Mouse (Mus musculus) limb, embryonic 14.5 days (tissue): Measurements from ENCODE around the gene Rps28. TPM values are rescaled to one million over a fixed set of nuclear protein-coding genes. Genes with fewer than 3 reads are reported as not detected.
"Not testable (repeated sequence)": the region's sequence is repeated elsewhere in the genome, so short reads cannot be mapped to it uniquely, and the experiment has no call there.

Experiments used
- ATAC-seq: fragments of 200-750 bp; cut with Nextera tagmentation; 2 replicates; pipeline ENCODE4 v1.8.0; 2017; ENCODE audit warnings: low read depth, moderate number of reproducible peaks, moderate TSS enrichment; ENCODE audit not compliant: low FRiP score
- DNase-seq: peaks from one replicate; pipeline ENCODE4 v3.0.0-alpha.2; 2015; ENCODE audit warnings: low spot score
- H3K27ac ChIP-seq: fragments of 300-500 bp; sonication (generic); replicated peaks from 2 replicates; pipeline ENCODE4 v1.5.1; 2014; ENCODE audit warnings: low read depth, mild to moderate bottlenecking, low read length, moderate library complexity, mixed read lengths
- H3K27me3 ChIP-seq: fragments of 300-500 bp; sonication (generic); 2 replicates; pipeline ENCODE4 v1.6.1; 2014; ENCODE audit warnings: low read length, mixed read lengths; ENCODE audit not compliant: control insufficient read depth, insufficient read depth
- H3K36me3 ChIP-seq: fragments of 300-500 bp; sonication (generic); 2 replicates; pipeline ENCODE4 v1.6.1; 2014; ENCODE audit warnings: mild to moderate bottlenecking, low read length, moderate library complexity, mixed read lengths; ENCODE audit not compliant: control insufficient read depth, insufficient read depth
- H3K4me1 ChIP-seq: fragments of 300-500 bp; sonication (generic); 2 replicates; pipeline ENCODE4 v1.6.1; 2014; ENCODE audit warnings: antibody characterized with exemption, low read length, mixed read lengths; ENCODE audit not compliant: control insufficient read depth, insufficient read depth
- H3K4me2 ChIP-seq: fragments of 300-500 bp; sonication (generic); replicated peaks from 2 replicates; pipeline ENCODE4 v1.6.1; 2014; ENCODE audit warnings: low read depth, mild to moderate bottlenecking, low read length, moderate library complexity; ENCODE audit not compliant: severe bottlenecking
- H3K4me3 ChIP-seq: fragments of 300-500 bp; sonication (generic); replicated peaks from 2 replicates; pipeline ENCODE4 v1.5.1; 2014; ENCODE audit warnings: low read length
- H3K9ac ChIP-seq: fragments of 300-500 bp; sonication (generic); 2 replicates; pipeline ENCODE4 v1.6.1; 2014; ENCODE audit warnings: mild to moderate bottlenecking, low read depth, low read length, moderate library complexity; ENCODE audit not compliant: severe bottlenecking
- H3K9me3 ChIP-seq: fragments of 300-500 bp; sonication (generic); 2 replicates; pipeline ENCODE4 v1.6.1; 2016; ENCODE audit warnings: low read length; ENCODE audit not compliant: control insufficient read depth
- POLR2A ChIP-seq: fragments of 200-500 bp; IDR thresholded peaks from 2 replicates; pipeline ENCODE4 v1.8.0; 2012; ENCODE audit warnings: inconsistent platforms, mild to moderate bottlenecking, moderate library complexity, borderline replicate concordance; ENCODE audit not compliant: insufficient read depth, insufficient read length; ENCODE audit errors: extremely low read depth
- WGBS: fragments of 180-500 bp; shearing (Covaris S2); extraction: QIAGEN DNeasy Blood & Tissue Kit; methylation state at CpG from one replicate; pipeline ENCODE4 v1.1.7; 2014; 5-methylcytosine and 5-hydroxymethylcytosine counted together
- polyA plus RNA-seq, 2 experiments: library from polyadenylated mRNA; depleted of rRNA in 1 of 2; stranded (reverse) in 1 of 2; unstranded in 1 of 2; fragments of >200 nt; fragmentation: Nextera tagmentation in 1 of 2; extraction: Ambion mirVana in 1 of 2; gene quantifications; 2 replicates each; pipeline versions ENCODE4 v1.2.1 to v1.2.3; 2012 to 2014

Gene Rps28
- polyA plus RNA-seq, 2 experiments: 1,319 to 1,488 TPM

DNA sequence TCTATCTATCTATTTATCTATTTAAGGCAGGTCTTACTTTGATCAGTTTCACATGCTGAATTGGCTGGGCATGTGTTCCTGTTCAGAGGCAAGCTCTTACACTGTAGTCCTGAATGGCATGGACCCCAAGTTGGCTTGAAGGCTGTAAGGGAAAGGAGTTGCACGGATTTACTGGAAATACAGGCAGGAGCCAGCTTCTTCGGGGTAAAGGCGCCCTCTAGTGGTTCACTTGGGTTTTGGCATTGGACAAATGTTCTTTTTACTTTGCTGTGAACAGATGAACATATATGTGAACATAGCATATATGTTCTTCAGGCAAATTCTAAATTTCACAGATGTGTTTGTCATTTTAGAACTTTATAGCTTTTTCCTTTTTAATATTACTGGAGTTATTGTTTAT is 2.5 kb upstream of the Rps28 start:
- Histone ChIP-seq H3K4me1 (peaks cover 8% of the 10 kb centered on the region), H3K4me2 (no peak overlapping the region), H3K27ac (no peak overlapping the region), H3K9me3 (no peaks in the 10 kb centered on the region), H3K27me3 (no peaks in the 10 kb centered on the region), H3K36me3 (peaks cover 55% of the 10 kb centered on the region), H3K4me3 (no peak overlapping the region), H3K9ac (no peak overlapping the region)
- TF ChIP-seq POLR2A: no peak
- ATAC-seq: no peak
- DNase-seq: peak; percentile 84
- 1% methylated on average over 3 of the region's 3 CpGs for WGBS

DNA sequence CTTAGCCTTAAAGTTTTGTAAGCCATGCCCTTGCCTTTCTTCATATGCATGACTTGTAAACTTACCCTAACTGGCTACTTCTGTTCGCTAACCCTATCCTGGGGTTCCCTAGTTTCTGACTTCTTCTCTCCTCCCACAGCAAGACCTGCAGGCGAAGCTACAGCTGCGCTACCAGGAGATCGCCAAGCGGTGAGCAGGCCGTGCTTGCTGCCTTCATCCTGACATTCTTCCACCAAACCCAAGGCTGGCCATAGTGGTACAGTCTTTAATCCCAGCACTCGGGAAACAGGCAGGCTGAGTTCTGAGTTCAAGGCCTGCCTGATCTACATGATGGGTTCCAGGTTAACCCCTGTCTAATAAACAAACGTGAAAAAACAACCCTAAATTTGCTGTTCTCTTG is 1.1 kb upstream of the Rps28 start:
- no peak overlapping the region for H3K27ac ChIP-seq
- whole genome bisulfite sequencing: 86% methylated on average over 8 of the region's 8 CpGs
- no peak for TF ChIP-seq POLR2A

DNA sequence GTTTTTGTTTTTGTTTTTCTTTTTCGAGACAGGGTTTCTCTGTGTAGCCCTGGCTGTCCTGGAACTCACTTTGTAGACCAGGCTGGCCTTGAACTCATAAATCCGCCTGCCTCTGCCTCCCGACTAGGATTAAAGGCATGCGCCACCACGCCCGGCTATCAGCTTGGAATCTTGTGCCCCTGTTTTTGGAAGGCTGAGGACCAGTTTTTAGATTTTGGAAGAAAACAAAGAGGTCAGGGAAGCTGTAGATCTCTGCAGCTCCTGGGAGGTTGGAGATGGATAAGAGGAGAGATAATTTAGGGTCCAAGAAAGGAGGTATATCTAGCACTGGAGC is 602 bp upstream of the Rps28 start:
- Histone ChIP-seq H3K27ac (peak overlapping the region; percentile 79), H3K36me3 (peaks cover 58% of the 10 kb centered on the region), H3K4me3 (peak overlapping the region; percentile 73), H3K4me2 (peak overlapping the region; percentile 72), H3K9ac (peak overlapping the region; percentile 76)
- not testable (repeated sequence) for H3K9me3 ChIP-seq, H3K4me1 ChIP-seq, DNase-seq, ATAC-seq, H3K27me3 ChIP-seq
- 3% methylated on average over 6 of the region's 6 CpGs for WGBS

More for the DNA sequence above, 1.1 kb upstream of the Rps28 start:
- Histone ChIP-seq H3K4me3 (peak overlapping the region; percentile 73), H3K9ac (peak overlapping the region; percentile 76; the same call in 1 of the 2 replicates), H3K9me3 (no peaks in the 10 kb centered on the region), H3K4me2 (peak overlapping the region; percentile 72), H3K27me3 (no peaks in the 10 kb centered on the region), H3K36me3 (peaks cover 58% of the 10 kb centered on the region), H3K4me1 (peaks cover 8% of the 10 kb centered on the region)
- DNase-seq (no peak), ATAC-seq (no peak)

DNA sequence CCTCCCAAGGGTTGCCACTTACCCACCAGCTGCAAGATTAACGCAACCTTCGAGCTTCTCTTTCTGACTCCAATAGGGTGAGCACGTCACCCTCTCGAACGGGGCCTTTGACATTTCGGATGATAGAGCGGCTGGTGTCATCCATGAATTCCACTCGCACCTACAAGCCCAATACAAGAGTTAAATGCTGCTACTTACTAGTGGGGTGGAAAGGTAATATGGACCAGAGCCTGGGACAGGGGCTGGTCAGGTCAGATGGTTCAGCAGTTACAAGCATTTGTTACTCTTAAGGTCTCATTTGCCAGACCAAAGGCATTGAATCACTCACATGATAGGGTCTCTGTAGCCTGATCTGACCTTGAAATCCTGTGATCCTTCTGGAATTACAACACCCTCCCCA is 1.2 kb downstream of the Rps28 start:
- Histone ChIP-seq H3K4me2 (peak overlapping the region; percentile 78), H3K4me1 (peaks cover 11% of the 10 kb centered on the region), H3K9ac (peak overlapping the region; percentile 76), H3K36me3 (peaks cover 61% of the 10 kb centered on the region), H3K4me3 (peak overlapping the region; percentile 73)
- 85% methylated on average over 8 of the region's 8 CpGs for WGBS
- H3K27ac ChIP-seq, DNase-seq, H3K9me3 ChIP-seq, ATAC-seq, H3K27me3 ChIP-seq: not testable (repeated sequence)

DNA sequence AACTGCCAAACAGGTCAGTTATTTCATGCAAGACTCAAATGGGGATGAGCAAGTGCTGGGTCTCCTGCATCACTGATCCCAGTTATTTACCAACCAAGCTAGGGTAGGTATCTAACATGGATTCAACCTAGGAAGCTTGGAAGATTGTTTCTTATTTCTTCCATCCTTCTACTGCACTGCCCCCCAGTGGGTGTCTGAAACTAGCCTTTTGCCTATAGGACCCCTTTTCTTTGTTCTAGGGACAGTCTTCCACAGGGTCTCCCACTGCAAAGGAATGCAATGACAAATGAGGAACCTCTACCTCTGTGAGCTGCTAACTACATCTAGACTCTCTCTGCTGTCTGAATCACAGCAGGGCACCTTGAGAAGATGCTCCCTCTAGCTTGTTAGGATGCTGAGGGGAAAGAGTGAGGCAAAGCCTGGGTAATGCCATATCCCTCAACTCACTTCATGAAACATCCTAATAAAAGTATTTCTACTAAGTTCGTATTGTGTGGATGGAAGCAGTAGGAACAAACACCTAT is 1.9 kb downstream of the Rps28 start:
- no peak overlapping the region for H3K27ac ChIP-seq
- ATAC-seq: no peak
- no peak overlapping the region for H3K9ac ChIP-seq

More for the DNA sequence above, 1.9 kb downstream of the Rps28 start:
- peak overlapping the region; percentile 78; the same call in 1 of the 2 replicates for H3K4me2 ChIP-seq
- H3K4me3 ChIP-seq: no peak overlapping the region
- no peaks in the 10 kb centered on the region for H3K27me3 ChIP-seq
- peaks cover 15% of the 10 kb centered on the region for H3K4me1 ChIP-seq
- no peaks in the 10 kb centered on the region for H3K9me3 ChIP-seq
- no peak for DNase-seq
- peaks cover 59% of the 10 kb centered on the region for H3K36me3 ChIP-seq
- 84% methylated on average over 1 of the region's 1 CpGs for WGBS
- no peak for TF ChIP-seq POLR2A
